Mouse (Mus musculus): Measurements from ENCODE around the gene Zfp668. TPM values are rescaled to one million over a fixed set of nuclear protein-coding genes. Genes with fewer than 3 reads are reported as not detected.
A peak's percentile ranks its signal among the peaks of the same experiment; 100 is the strongest.

Zfp668 gene
- polyA plus RNA-seq, 1 experiment: 15.3 TPM

DNA sequence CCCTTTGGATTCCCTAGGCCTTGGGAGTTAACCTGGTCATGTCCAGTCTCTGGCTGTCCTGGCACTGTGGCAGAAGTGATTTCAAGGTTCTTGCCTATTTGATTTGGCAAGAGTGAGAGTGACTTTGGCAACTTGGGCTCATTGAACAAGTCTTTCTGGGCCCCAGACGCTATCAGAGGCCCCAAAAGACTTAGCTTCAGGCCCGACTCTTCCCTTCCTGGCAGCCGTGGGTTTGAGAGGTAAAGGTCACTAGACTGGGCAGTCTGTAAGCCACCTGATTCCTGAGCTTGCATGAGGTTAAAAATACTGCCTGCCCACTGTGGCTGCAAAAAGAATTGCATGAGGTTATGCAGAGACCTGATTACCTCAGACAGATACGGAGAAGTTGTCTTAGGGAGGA, 32.0 kb upstream of the Zfp668 start:
- H3K4me1 ChIP-seq (ENCODE audit: control insufficient read depth, insufficient read depth, low read length): no peaks in the 10 kb centered on the region
- no peak overlapping the region for H3K4me3 ChIP-seq (ENCODE audit: low read depth, low read length)
- TF ChIP-seq EP300 (IDR thresholded peaks at IDR 0.05; ENCODE audit: insufficient read depth, low read depth, low read length) (no peak), POLR2A (IDR thresholded peaks at IDR 0.05; ENCODE audit: insufficient read depth, low read length) (no peak), CTCF (IDR thresholded peaks at IDR 0.05; ENCODE audit: low read depth, low read length) (no peak)
- no peaks in the 10 kb centered on the region for H3K27me3 ChIP-seq (ENCODE audit: control insufficient read depth, insufficient read depth, low read length, poor library complexity, severe bottlenecking)
- H3K9me3 ChIP-seq (replicated peaks; ENCODE audit: control insufficient read depth, insufficient read depth, low read length, poor library complexity, severe bottlenecking): no peaks in the 10 kb centered on the region
- H3K27ac ChIP-seq (ENCODE audit: insufficient read depth, low read length): no peak overlapping the region
- H3K9ac ChIP-seq (ENCODE audit: low read depth, poor library complexity, severe bottlenecking): no peak overlapping the region
- peaks cover 35% of the 10 kb centered on the region for H3K36me3 ChIP-seq (ENCODE audit: control insufficient read depth, insufficient read depth, low read length, poor library complexity, severe bottlenecking)

DNA sequence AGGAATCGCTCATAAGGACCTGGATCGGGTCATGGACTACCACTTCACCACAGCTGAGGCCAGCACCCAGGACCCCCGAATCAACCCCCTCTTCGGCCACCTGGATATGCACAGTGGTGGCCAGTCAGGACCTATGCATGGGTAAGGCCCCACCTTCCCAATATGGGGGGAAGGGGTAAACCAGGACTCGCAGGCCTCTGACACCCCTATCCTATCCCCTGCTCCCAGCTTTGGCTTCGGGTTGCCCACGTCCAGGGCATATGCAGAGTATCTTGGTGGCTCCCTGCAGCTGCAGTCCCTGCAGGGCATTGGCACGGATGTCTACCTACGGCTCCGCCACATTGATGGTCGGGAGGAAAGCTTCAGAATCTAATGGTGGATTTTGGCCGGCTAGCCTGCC, 31.3 kb upstream of the Zfp668 start:
- no peak overlapping the region for H3K4me3 ChIP-seq (ENCODE audit: low read depth, low read length)
- no peaks in the 10 kb centered on the region for H3K4me1 ChIP-seq (ENCODE audit: control insufficient read depth, insufficient read depth, low read length)
- H3K27me3 ChIP-seq (ENCODE audit: control insufficient read depth, insufficient read depth, low read length, poor library complexity, severe bottlenecking): no peaks in the 10 kb centered on the region
- H3K9ac ChIP-seq (ENCODE audit: low read depth, poor library complexity, severe bottlenecking): no peak overlapping the region
- no peaks in the 10 kb centered on the region for H3K9me3 ChIP-seq (replicated peaks; ENCODE audit: control insufficient read depth, insufficient read depth, low read length, poor library complexity, severe bottlenecking)
- peaks cover 35% of the 10 kb centered on the region for H3K36me3 ChIP-seq (ENCODE audit: control insufficient read depth, insufficient read depth, low read length, poor library complexity, severe bottlenecking)
- TF ChIP-seq POLR2A (IDR thresholded peaks at IDR 0.05; ENCODE audit: insufficient read depth, low read length) (no peak), CTCF (IDR thresholded peaks at IDR 0.05; ENCODE audit: low read depth, low read length) (no peak), EP300 (IDR thresholded peaks at IDR 0.05; ENCODE audit: insufficient read depth, low read depth, low read length) (no peak)
- H3K27ac ChIP-seq (ENCODE audit: insufficient read depth, low read length): no peak overlapping the region

DNA sequence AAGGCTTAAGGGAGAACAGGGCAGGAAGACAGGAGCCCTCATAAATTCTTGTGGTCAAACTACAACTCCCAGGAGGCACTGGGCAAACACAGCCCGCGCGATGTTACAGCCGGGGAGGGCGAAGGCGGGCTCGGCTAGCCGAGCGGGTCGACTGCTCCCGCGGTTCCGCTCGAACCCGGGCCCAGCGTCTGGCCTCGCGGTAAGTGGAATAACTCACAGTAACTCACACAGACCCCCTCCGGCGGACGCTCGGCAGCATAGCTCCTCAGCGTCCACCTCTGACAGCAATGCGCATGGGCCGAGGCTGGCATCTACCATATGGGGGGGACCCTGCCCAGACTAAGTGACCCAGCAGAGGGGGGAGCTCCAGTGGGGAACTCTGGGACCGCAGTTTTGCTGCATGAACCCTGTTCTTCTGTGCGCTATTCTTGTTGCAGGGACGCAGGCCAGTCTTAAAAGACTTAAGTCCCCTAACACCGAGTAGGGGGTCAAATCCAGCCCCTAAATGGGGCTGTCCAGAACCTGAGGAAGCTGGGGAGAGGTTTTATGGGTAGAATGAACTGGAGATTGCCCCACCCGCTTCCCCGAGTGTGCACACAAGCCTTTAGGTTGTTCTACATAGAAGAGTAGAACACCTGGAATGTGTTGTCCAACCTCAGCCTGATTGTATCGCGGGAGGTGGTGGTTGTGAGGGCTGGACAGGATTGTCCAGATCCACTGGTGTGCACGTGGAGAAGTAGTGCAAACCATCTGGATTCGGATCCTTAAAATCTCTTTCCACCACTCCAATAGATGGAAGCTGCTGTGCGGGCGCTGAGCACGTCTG, 27.6 kb upstream of the Zfp668 start, which contains the start of gene Bckdk:
Gene Bckdk (plus strand): TSS at position 112 of the 826 bp plus-strand sequence.
- H3K27ac ChIP-seq (ENCODE audit: insufficient read depth, low read length): peak within 1 kb of the TSS; percentile 29
- TF ChIP-seq POLR2A (IDR thresholded peaks at IDR 0.05; ENCODE audit: insufficient read depth, low read length): peak; percentile 43
- no peak for TF ChIP-seq EP300 (IDR thresholded peaks at IDR 0.05; ENCODE audit: insufficient read depth, low read depth, low read length)
- TF ChIP-seq CTCF (IDR thresholded peaks at IDR 0.05; ENCODE audit: low read depth, low read length): no peak
- H3K9me3 ChIP-seq (replicated peaks; ENCODE audit: control insufficient read depth, insufficient read depth, low read length, poor library complexity, severe bottlenecking): no peaks in the 10 kb centered on the region
- no peaks in the 10 kb centered on the region for H3K4me1 ChIP-seq (ENCODE audit: control insufficient read depth, insufficient read depth, low read length)
- peak within 1 kb of the TSS; percentile 84 for H3K4me3 ChIP-seq (ENCODE audit: low read depth, low read length)
- H3K36me3 ChIP-seq (ENCODE audit: control insufficient read depth, insufficient read depth, low read length, poor library complexity, severe bottlenecking): peaks cover 30% of the 10 kb centered on the region
- no peaks in the 10 kb centered on the region for H3K27me3 ChIP-seq (ENCODE audit: control insufficient read depth, insufficient read depth, low read length, poor library complexity, severe bottlenecking)
- H3K9ac ChIP-seq (ENCODE audit: low read depth, poor library complexity, severe bottlenecking): peak within 1 kb of the TSS; percentile 94

GRCm38 (mm10) chr7:127901772-127902171, 25.1 kb upstream of the Zfp668 start:
- Histone ChIP-seq H3K9ac (ENCODE audit: low read depth, poor library complexity, severe bottlenecking) (no peak overlapping the region), H3K4me3 (ENCODE audit: low read depth, low read length) (no peak overlapping the region), H3K4me1 (ENCODE audit: control insufficient read depth, insufficient read depth, low read length) (no peaks in the 10 kb centered on the region), H3K27me3 (ENCODE audit: control insufficient read depth, insufficient read depth, low read length, poor library complexity, severe bottlenecking) (no peaks in the 10 kb centered on the region), H3K27ac (ENCODE audit: insufficient read depth, low read length) (no peak overlapping the region), H3K9me3 (replicated peaks; ENCODE audit: control insufficient read depth, insufficient read depth, low read length, poor library complexity, severe bottlenecking) (no peaks in the 10 kb centered on the region), H3K36me3 (ENCODE audit: control insufficient read depth, insufficient read depth, low read length, poor library complexity, severe bottlenecking) (peaks cover 10% of the 10 kb centered on the region)
- no peak for TF ChIP-seq CTCF (IDR thresholded peaks at IDR 0.05; ENCODE audit: low read depth, low read length)
- no peak for TF ChIP-seq POLR2A (IDR thresholded peaks at IDR 0.05; ENCODE audit: insufficient read depth, low read length)
- no peak for TF ChIP-seq EP300 (IDR thresholded peaks at IDR 0.05; ENCODE audit: insufficient read depth, low read depth, low read length)

DNA sequence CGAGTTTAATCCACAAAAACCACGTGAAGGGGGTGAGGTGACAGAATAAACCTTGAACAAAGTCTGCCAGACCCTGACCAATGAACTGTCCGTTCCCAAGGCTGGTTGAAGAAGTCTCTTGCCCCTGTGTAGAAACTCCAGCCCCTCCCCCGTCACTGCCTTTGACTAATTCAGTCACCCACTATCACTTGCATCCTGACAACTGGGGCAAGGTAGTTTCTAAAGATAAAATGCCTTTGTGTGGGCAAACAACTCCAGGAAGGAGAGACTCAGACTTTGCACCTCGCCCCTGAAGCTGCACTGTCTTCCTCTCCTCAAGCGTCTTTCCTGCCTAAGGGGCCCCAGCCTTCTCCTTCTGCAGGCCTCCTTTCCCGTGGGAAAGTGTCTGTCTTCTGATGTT, 23.4 kb upstream of the Zfp668 start:
- no peaks in the 10 kb centered on the region for H3K36me3 ChIP-seq (ENCODE audit: control insufficient read depth, insufficient read depth, low read length, poor library complexity, severe bottlenecking)
- no peaks in the 10 kb centered on the region for H3K4me1 ChIP-seq (ENCODE audit: control insufficient read depth, insufficient read depth, low read length)
- no peak overlapping the region for H3K4me3 ChIP-seq (ENCODE audit: low read depth, low read length)
- no peaks in the 10 kb centered on the region for H3K27me3 ChIP-seq (ENCODE audit: control insufficient read depth, insufficient read depth, low read length, poor library complexity, severe bottlenecking)
- TF ChIP-seq POLR2A (IDR thresholded peaks at IDR 0.05; ENCODE audit: insufficient read depth, low read length): no peak
- no peak for TF ChIP-seq EP300 (IDR thresholded peaks at IDR 0.05; ENCODE audit: insufficient read depth, low read depth, low read length)
- no peak for TF ChIP-seq CTCF (IDR thresholded peaks at IDR 0.05; ENCODE audit: low read depth, low read length)
- H3K9ac ChIP-seq (ENCODE audit: low read depth, poor library complexity, severe bottlenecking): no peak overlapping the region
- no peak overlapping the region for H3K27ac ChIP-seq (ENCODE audit: insufficient read depth, low read length)
- H3K9me3 ChIP-seq (replicated peaks; ENCODE audit: control insufficient read depth, insufficient read depth, low read length, poor library complexity, severe bottlenecking): no peaks in the 10 kb centered on the region

All from ES-Bruce4 (cell line).